Mouse (Mus musculus): ENCODE results near the gene Fbxo8.

DNA sequence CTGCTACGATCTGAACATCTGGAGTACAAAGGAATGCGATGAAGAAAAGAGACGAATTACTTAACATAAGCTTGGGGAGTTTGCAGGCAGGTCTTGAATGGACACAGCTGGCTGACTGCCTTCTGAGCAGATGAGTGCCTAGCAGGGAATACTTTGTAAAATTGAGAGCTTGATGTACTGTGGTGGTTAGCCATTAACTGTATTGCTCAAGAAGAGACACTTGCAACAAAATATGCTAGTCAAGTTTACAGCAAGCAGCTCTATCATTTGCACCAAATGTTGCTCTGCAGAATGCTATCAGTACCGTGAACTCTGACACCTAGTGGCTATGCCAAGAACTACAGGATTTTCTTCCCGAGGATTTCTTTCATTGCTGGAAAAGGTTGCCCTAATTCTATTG, 64.1 kb downstream of the Fbxo8 start:
- TF ChIP-seq E2F4 (IDR thresholded peaks at IDR 0.05; ENCODE audit: insufficient replicate concordance, low read depth, low read length) (no peak), MXI1 (IDR thresholded peaks at IDR 0.05; ENCODE audit: low read depth, low read length) (no peak), EP300 (IDR thresholded peaks at IDR 0.05; ENCODE audit: low read length) (no peak), CTCF (conservative IDR thresholded peaks at IDR 0.05 in 1 of 2, IDR thresholded peaks at IDR 0.05 in 1 of 2; ENCODE audit: low read depth in 2 of 2, low read length in 2 of 2) (peak; percentile 73 to 90), USF2 (conservative IDR thresholded peaks at IDR 0.05; ENCODE audit: low read depth, low read length) (no peak), TBP (conservative IDR thresholded peaks at IDR 0.05; ENCODE audit: low read depth, low read length) (no peak), SMC3 (IDR thresholded peaks at IDR 0.05; ENCODE audit: low read depth, low read length) (peak; percentile 60), MAX (IDR thresholded peaks at IDR 0.05; ENCODE audit: low read length) (no peak), GABPA (IDR thresholded peaks at IDR 0.05; ENCODE audit: insufficient replicate concordance, low read depth, low read length) (no peak), CHD2 (IDR thresholded peaks at IDR 0.05; ENCODE audit: low read length) (no peak), POLR2A (IDR thresholded peaks at IDR 0.05; ENCODE audit: low read depth, low read length) (no peak), BHLHE40 (IDR thresholded peaks at IDR 0.05; ENCODE audit: low read depth, low read length) (no peak), SIN3A (IDR thresholded peaks at IDR 0.05; ENCODE audit: low read length) (no peak), NELFE (IDR thresholded peaks at IDR 0.05; ENCODE audit: low read depth, low read length) (no peak)
